In genomic region chr7:101483498-101484115, GRCm38 (mm10) we compare ENCODE assay signal across 14 mouse cellular contexts.
DNase-seq lines count a peak whose midpoint lies in the region; ATAC-seq lines count a peak whose summit lies in the region.
"Had no signal": no experiment of that assay in that cellular context is flagged by ENCODE, and none has a peak within 500 bp of the region (broad histone marks: within the 10 kb centered on the region; RNA-seq: fewer than 3 reads in every experiment).

No protein-coding gene starts in this region.

- DNase-seq in gastrocnemius, postnatal 14 days: peak; percentile 14
- no peak for DNase-seq in gastrocnemius, postnatal 25 days
- DNase-seq in natural killer cell, adult 2 months (ENCODE audit: low spot score in 2 of 2): no peak
- DNase-seq in midbrain, embryonic 14.5 days: no peak
- DNase-seq: cerebellum, adult 18-20 months; kidney, adult 18-20 months; lung, postnatal 10 days; right cerebral cortex, postnatal 14 days had no signal

- WGBS in neural tube, embryonic 13.5 days: 82% methylated on average over 9 of the region's 9 CpGs
- 76% methylated on average over 9 of the region's 9 CpGs for whole genome bisulfite sequencing in neural tube, embryonic 15.5 days
- WGBS in midbrain, embryonic 14.5 days: 79% methylated on average over 9 of the region's 9 CpGs

- H3K4me1 ChIP-seq in neural tube, embryonic 13.5 days (replicated peaks): peaks cover 27% of the 10 kb centered on the region
- peaks cover 26% of the 10 kb centered on the region for H3K4me1 ChIP-seq in neural tube, embryonic 15.5 days
- H3K4me1 ChIP-seq in brown adipose tissue, adult 24 weeks (ENCODE audit: control insufficient read depth, insufficient read depth, insufficient read length, low read length): peaks cover 51% of the 10 kb centered on the region
- no peaks in the 10 kb centered on the region for H3K4me1 ChIP-seq in midbrain, embryonic 14.5 days (ENCODE audit: control insufficient read depth, insufficient read depth, low read length)
- H3K4me1 ChIP-seq: liver, embryonic 15.5 days; midbrain, embryonic 13.5 days had no signal

- H3K9me3 ChIP-seq in neural tube, embryonic 13.5 days: no peaks in the 10 kb centered on the region
- no peaks in the 10 kb centered on the region for H3K9me3 ChIP-seq in neural tube, embryonic 15.5 days (replicated peaks)
- no peaks in the 10 kb centered on the region for H3K9me3 ChIP-seq in midbrain, embryonic 14.5 days (ENCODE audit: control insufficient read depth, low read length)
- H3K9me3 ChIP-seq: embryonic facial prominence, embryonic 15.5 days; liver, embryonic 15.5 days; midbrain, embryonic 13.5 days had no signal

- no peak overlapping the region for H3K4me2 ChIP-seq in neural tube, embryonic 13.5 days
- no peak overlapping the region for H3K4me2 ChIP-seq in neural tube, embryonic 15.5 days
- H3K4me2 ChIP-seq in midbrain, embryonic 14.5 days (ENCODE audit: low read length): no peak overlapping the region
- H3K4me2 ChIP-seq: embryonic facial prominence, embryonic 15.5 days; liver, embryonic 15.5 days; midbrain, embryonic 13.5 days had no signal

- ATAC-seq in neural tube, embryonic 13.5 days (ENCODE audit: low read depth): no peak
- ATAC-seq in neural tube, embryonic 15.5 days (ENCODE audit: low FRiP score): no peak
- ATAC-seq in midbrain, embryonic 14.5 days (ENCODE audit: low FRiP score, low TSS enrichment): no peak

- H3K9ac ChIP-seq in neural tube, embryonic 13.5 days: 0 out of 2 replicates have a peak overlapping the region, but pooled peaks have one; percentile 22
- H3K9ac ChIP-seq in neural tube, embryonic 15.5 days (replicated peaks): no peak overlapping the region
- no peak overlapping the region for H3K9ac ChIP-seq in midbrain, embryonic 14.5 days (replicated peaks; ENCODE audit: low read length)
- H3K9ac ChIP-seq: embryonic facial prominence, embryonic 15.5 days; liver, embryonic 15.5 days; midbrain, embryonic 13.5 days had no signal

- no peaks in the 10 kb centered on the region for H3K36me3 ChIP-seq in neural tube, embryonic 13.5 days
- no peaks in the 10 kb centered on the region for H3K36me3 ChIP-seq in neural tube, embryonic 15.5 days
- no peaks in the 10 kb centered on the region for H3K36me3 ChIP-seq in midbrain, embryonic 14.5 days (ENCODE audit: control insufficient read depth, insufficient read depth, low read length)
- H3K36me3 ChIP-seq: embryonic facial prominence, embryonic 15.5 days; liver, embryonic 15.5 days; midbrain, embryonic 13.5 days had no signal

- H3K27ac ChIP-seq in neural tube, embryonic 13.5 days (replicated peaks): no peak overlapping the region
- H3K27ac ChIP-seq in neural tube, embryonic 15.5 days (replicated peaks): no peak overlapping the region
- H3K27ac ChIP-seq in brown adipose tissue, adult 24 weeks (replicated peaks; ENCODE audit: low read depth, low read length): peak overlapping the region; percentile 63
- H3K27ac ChIP-seq in midbrain, embryonic 14.5 days (replicated peaks; ENCODE audit: low read depth, low read length): no peak overlapping the region
- H3K27ac ChIP-seq: embryonic facial prominence, embryonic 15.5 days; liver, embryonic 15.5 days; midbrain, embryonic 13.5 days had no signal

- intact Hi-C loops in gastrocnemius, postnatal 14 days (cut with DNase I; ENCODE audit: low total_unique reads): no loop called here

- no peaks in the 10 kb centered on the region for H3K27me3 ChIP-seq in neural tube, embryonic 13.5 days
- H3K27me3 ChIP-seq in neural tube, embryonic 15.5 days (replicated peaks): no peaks in the 10 kb centered on the region
- H3K27me3 ChIP-seq in midbrain, embryonic 14.5 days (ENCODE audit: control insufficient read depth, insufficient read depth, low read length): no peaks in the 10 kb centered on the region
- H3K27me3 ChIP-seq: embryonic facial prominence, embryonic 15.5 days; liver, embryonic 15.5 days; midbrain, embryonic 13.5 days had no signal

- no peak overlapping the region for H3K4me3 ChIP-seq in neural tube, embryonic 13.5 days
- H3K4me3 ChIP-seq in neural tube, embryonic 15.5 days (replicated peaks): no peak overlapping the region
- no peak overlapping the region for H3K4me3 ChIP-seq in brown adipose tissue, adult 24 weeks (ENCODE audit: insufficient read depth, low read depth, low read length)
- H3K4me3 ChIP-seq in midbrain, embryonic 14.5 days (replicated peaks; ENCODE audit: low read depth, low read length): no peak overlapping the region
- H3K4me3 ChIP-seq: embryonic facial prominence, embryonic 15.5 days; liver, embryonic 15.5 days; midbrain, embryonic 13.5 days had no signal
